Mouse (Mus musculus) midbrain, postnatal 0 days (tissue): ENCODE data around the gene Gnat2. TPM values are rescaled to one million over a fixed set of nuclear protein-coding genes. Genes with fewer than 3 reads are reported as not detected.

Source experiments
- ATAC-seq: fragments of 200-750 bp; cut with Nextera tagmentation; 2 replicates; pipeline ENCODE4 v1.8.0; 2017; ENCODE audit warnings: moderate number of reproducible peaks, mild to moderate bottlenecking, moderate TSS enrichment, moderate library complexity; ENCODE audit not compliant: low FRiP score
- DNase-seq: peaks from one replicate; pipeline ENCODE4 v3.0.0-alpha.2; 2015; ENCODE audit warnings: low spot score
- H3K27ac ChIP-seq: fragments of 300-500 bp; sonication (generic); 2 replicates; pipeline ENCODE4 v1.5.1; 2014; ENCODE audit warnings: low read depth, mild to moderate bottlenecking, low read length, mixed read lengths
- H3K27me3 ChIP-seq: fragments of 300-500 bp; sonication (generic); 2 replicates; pipeline ENCODE4 v1.6.1; 2014; ENCODE audit warnings: low read length, control low read depth, mixed read lengths; ENCODE audit not compliant: insufficient read depth
- H3K36me3 ChIP-seq: fragments of 300-500 bp; sonication (generic); 2 replicates; pipeline ENCODE4 v1.6.1; 2014; ENCODE audit warnings: low read length, control low read depth, mixed read lengths; ENCODE audit not compliant: insufficient read depth
- H3K4me1 ChIP-seq: fragments of 300-500 bp; sonication (generic); 2 replicates; pipeline ENCODE4 v1.6.1; 2014; ENCODE audit warnings: mild to moderate bottlenecking, control low read depth, antibody characterized with exemption, low read length, mixed read lengths; ENCODE audit not compliant: insufficient read depth
- H3K4me2 ChIP-seq: fragments of 300-500 bp; sonication (generic); 2 replicates; pipeline ENCODE4 v1.6.1; 2014; ENCODE audit warnings: low read depth, mild to moderate bottlenecking, low read length, mixed read lengths; ENCODE audit not compliant: poor library complexity, severe bottlenecking
- H3K4me3 ChIP-seq: fragments of 300-500 bp; sonication (generic); 2 replicates; pipeline ENCODE4 v1.5.1; 2014; ENCODE audit warnings: low read depth, mild to moderate bottlenecking, low read length, moderate library complexity
- H3K9ac ChIP-seq: fragments of 300-500 bp; sonication (generic); replicated peaks from 2 replicates; pipeline ENCODE4 v1.6.1; 2014; ENCODE audit warnings: mild to moderate bottlenecking, low read length, moderate library complexity, mixed read lengths; ENCODE audit not compliant: poor library complexity, severe bottlenecking
- H3K9me3 ChIP-seq: fragments of 300-500 bp; sonication (generic); 2 replicates; pipeline ENCODE4 v1.6.1; 2016; ENCODE audit warnings: low read length, control low read depth
- CTCF ChIP-seq: IDR thresholded peaks from 2 replicates; pipeline ENCODE4 v1.5.1; 2016; ENCODE audit warnings: antibody characterized with exemption, mild to moderate bottlenecking
- WGBS: fragments of 180-500 bp; shearing (Covaris S2); extraction: QIAGEN DNeasy Blood & Tissue Kit; methylation state at CpG from one replicate; pipeline ENCODE4 v1.1.7; 2014; 5-methylcytosine and 5-hydroxymethylcytosine counted together
- polyA plus RNA-seq: library from polyadenylated mRNA; unstranded; fragments of >200 nt; fragmentation: Nextera tagmentation; extraction: Ambion mirVana; gene quantifications from 2 replicates; pipeline ENCODE4 v1.2.1, GENCODE M21; 2015
- total RNA-seq: library from RNA; depleted of rRNA; stranded (reverse); fragments of >200 nt; gene quantifications from 2 replicates; pipeline ENCODE4 v1.2.3, GENCODE M21; 2014

Gene Gnat2
- total and polyA plus RNA-seq, 2 experiments from 2014 or later = 0.28 TPM; not detected in 1

DNA sequence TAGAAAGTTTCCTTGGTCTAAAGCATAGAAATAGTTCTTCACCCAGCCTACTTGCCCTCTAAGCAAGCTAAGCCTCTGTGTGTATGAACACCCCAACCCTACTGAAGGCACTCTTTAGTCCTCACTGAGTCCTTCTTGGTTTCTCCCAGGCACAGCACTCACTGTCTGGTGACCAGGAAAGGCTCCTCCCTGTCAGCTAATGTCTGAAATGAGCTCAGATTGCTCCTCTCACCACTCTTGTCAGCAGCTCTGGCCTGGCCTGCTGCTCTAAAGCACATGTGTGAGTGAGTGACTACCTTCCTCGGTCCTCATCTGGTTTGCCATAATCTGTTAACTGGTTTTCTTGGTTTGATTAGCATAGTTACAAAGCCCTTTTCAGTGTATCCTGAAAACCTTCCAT lies 39.2 kb downstream of the Gnat2 start:
- no peak overlapping the region for H3K4me2 ChIP-seq
- no peaks in the 10 kb centered on the region for H3K36me3 ChIP-seq
- H3K27ac ChIP-seq = no peak overlapping the region
- DNase-seq (no peak), ATAC-seq (no peak)
- no peak overlapping the region for H3K4me3 ChIP-seq
- no peaks in the 10 kb centered on the region for H3K9me3 ChIP-seq
- no peak for TF ChIP-seq CTCF
- H3K4me1 ChIP-seq = no peaks in the 10 kb centered on the region
- WGBS = 76% methylated on average over 1 of the region's 1 CpGs
- H3K9ac ChIP-seq = no peak overlapping the region
- H3K27me3 ChIP-seq = no peaks in the 10 kb centered on the region

- H3K9ac ChIP-seq = no peak overlapping the region
- no peak overlapping the region for H3K27ac ChIP-seq
- H3K4me2 ChIP-seq = no peak overlapping the region
- ATAC-seq (no peak), DNase-seq (no peak)
- no peaks in the 10 kb centered on the region for H3K9me3 ChIP-seq
- H3K4me3 ChIP-seq = no peak overlapping the region
- 79% methylated on average over 1 of the region's 1 CpGs for WGBS
- H3K4me1 ChIP-seq = no peaks in the 10 kb centered on the region
- H3K36me3 ChIP-seq = no peaks in the 10 kb centered on the region
- no peaks in the 10 kb centered on the region for H3K27me3 ChIP-seq
- TF ChIP-seq CTCF = no peak
Observed at GRCm38 (mm10) chr3:108132484-108132883, 39.9 kb downstream of the Gnat2 start.

GRCm38 (mm10) chr3:108134701-108135100 lies 42.1 kb downstream of the Gnat2 start:
- H3K27ac ChIP-seq = no peak overlapping the region
- DNase-seq = peak; percentile 62
- TF ChIP-seq CTCF = no peak
- ATAC-seq = no peak
- 44% methylated on average over 11 of the region's 11 CpGs for WGBS
- H3K9me3 ChIP-seq = no peaks in the 10 kb centered on the region
- no peak overlapping the region for H3K4me3 ChIP-seq
- no peaks in the 10 kb centered on the region for H3K27me3 ChIP-seq
- no peak overlapping the region for H3K4me2 ChIP-seq
- H3K36me3 ChIP-seq = peaks cover under 1% of the 10 kb centered on the region; the same call in 1 of the 2 replicates
- H3K9ac ChIP-seq = no peak overlapping the region
- H3K4me1 ChIP-seq = no peaks in the 10 kb centered on the region

GRCm38 (mm10) chr3:108139113-108139512 lies 46.5 kb downstream of the Gnat2 start:
- Histone ChIP-seq H3K9ac (no peak overlapping the region), H3K4me2 (no peak overlapping the region), H3K27me3 (no peaks in the 10 kb centered on the region), H3K9me3 (no peaks in the 10 kb centered on the region), H3K4me3 (no peak overlapping the region), H3K36me3 (peaks cover 5% of the 10 kb centered on the region; the same call in 1 of the 2 replicates), H3K27ac (no peak overlapping the region), H3K4me1 (no peaks in the 10 kb centered on the region)
- WGBS = 86% methylated on average over 1 of the region's 1 CpGs
- ATAC-seq (no peak), DNase-seq (no peak)
- TF ChIP-seq CTCF = no peak

DNA sequence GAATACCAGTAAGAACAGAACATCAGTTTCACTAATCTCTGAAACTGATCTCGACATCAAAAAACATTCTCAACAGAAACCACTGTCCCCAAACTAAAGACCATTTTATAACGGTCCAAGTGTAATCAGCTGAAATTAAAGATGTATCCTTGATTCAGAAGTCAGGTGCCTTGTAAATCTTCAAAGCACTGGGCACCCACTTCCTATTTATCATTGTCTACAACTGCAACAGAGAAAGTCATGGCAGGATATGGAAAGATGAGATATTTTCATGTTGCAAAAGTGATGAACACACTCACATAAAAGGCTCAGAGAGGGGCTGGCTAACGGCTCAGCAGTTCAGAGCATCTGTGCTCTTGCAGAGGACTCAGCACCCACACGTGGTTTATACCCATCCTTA lies 48.2 kb downstream of the Gnat2 start:
- Histone ChIP-seq H3K9ac (no peak overlapping the region), H3K27me3 (no peaks in the 10 kb centered on the region), H3K9me3 (no peaks in the 10 kb centered on the region), H3K4me3 (no peak overlapping the region), H3K4me2 (no peak overlapping the region), H3K36me3 (peaks cover 5% of the 10 kb centered on the region; the same call in 1 of the 2 replicates), H3K27ac (no peak overlapping the region), H3K4me1 (peaks cover 4% of the 10 kb centered on the region; the same call in 1 of the 2 replicates)
- 76% methylated on average over 4 of the region's 4 CpGs for WGBS
- no peak for ATAC-seq
- TF ChIP-seq CTCF = no peak
- no peak for DNase-seq

GRCm38 (mm10) chr3:108145534-108146445 lies 53.2 kb downstream of the Gnat2 start, which contains the start of gene Gnai3:
Gene Gnai3, minus strand, starts transcription at chr3:108146146.
- peak; percentile 58 for TF ChIP-seq CTCF
- H3K36me3 ChIP-seq = peaks cover 6% of the 10 kb centered on the region
- H3K4me2 ChIP-seq = peak within 1 kb of the TSS; percentile 65
- H3K9me3 ChIP-seq = no peaks in the 10 kb centered on the region
- peak; percentile 96 for DNase-seq
- H3K4me3 ChIP-seq = peak within 1 kb of the TSS; percentile 99
- H3K9ac ChIP-seq = peak within 1 kb of the TSS; percentile 91
- peak; percentile 92 for ATAC-seq
- WGBS = under 1% methylated on average over 63 of the region's 63 CpGs
- H3K27me3 ChIP-seq = no peaks in the 10 kb centered on the region
- H3K4me1 ChIP-seq = peaks cover 4% of the 10 kb centered on the region; the same call in 1 of the 2 replicates
- peak within 1 kb of the TSS; percentile 93 for H3K27ac ChIP-seq
